Mouse (Mus musculus) R1 (cell line): ENCODE data around the gene Mbnl1.
A peak's percentile ranks its signal among the peaks of the same experiment; 100 is the strongest.
"Not testable (repeated sequence)": the region's sequence is repeated elsewhere in the genome, so short reads cannot be mapped to it uniquely, and the experiment has no call there.

Experiments used
- DNase-seq: peaks from one replicate; pipeline ENCODE4 v3.0.0-alpha.2; 2018; ENCODE audit warnings: low read depth, low spot score

Gene Mbnl1

GRCm38 (mm10) chr3:60472681-60473177, at the start of gene Mbnl1:
TSS of gene Mbnl1 (plus strand) at chr3:60472830.
- no peak for DNase-seq

GRCm38 (mm10) chr3:60424148-60424547, 48.5 kb upstream of the Mbnl1 start:
- no peak for DNase-seq

GRCm38 (mm10) chr3:60429049-60429448, 43.6 kb upstream of the Mbnl1 start:
- no peak for DNase-seq

GRCm38 (mm10) chr3:60437254-60437653, 35.4 kb upstream of the Mbnl1 start:
- peak; percentile 32 for DNase-seq

GRCm38 (mm10) chr3:60437678-60438232, 34.9 kb upstream of the Mbnl1 start:
- DNase-seq = no peak

GRCm38 (mm10) chr3:60438715-60439114, 33.9 kb upstream of the Mbnl1 start:
- no peak for DNase-seq

GRCm38 (mm10) chr3:60461828-60462521, 10.7 kb upstream of the Mbnl1 start:
- no peak for DNase-seq

GRCm38 (mm10) chr3:60468667-60469066, 4.0 kb upstream of the Mbnl1 start:
- DNase-seq = not testable (repeated sequence)

GRCm38 (mm10) chr3:60469170-60469805, 3.3 kb upstream of the Mbnl1 start:
- DNase-seq = not testable (repeated sequence)

- no peak for DNase-seq
Observed at GRCm38 (mm10) chr3:60472011-60472680, 484 bp upstream of the Mbnl1 start.

- no peak for DNase-seq
Observed at GRCm38 (mm10) chr3:60473861-60474653, 1.4 kb downstream of the Mbnl1 start.

- DNase-seq = no peak
Observed at GRCm38 (mm10) chr3:60474654-60474972, 2.0 kb downstream of the Mbnl1 start.

- no peak for DNase-seq
Observed at GRCm38 (mm10) chr3:60475055-60475454, 2.4 kb downstream of the Mbnl1 start.

GRCm38 (mm10) chr3:60476751-60477255, 4.2 kb downstream of the Mbnl1 start:
- DNase-seq = no peak

- no peak for DNase-seq
Observed at GRCm38 (mm10) chr3:60478433-60478832, 5.8 kb downstream of the Mbnl1 start.

- DNase-seq = no peak
Observed at GRCm38 (mm10) chr3:60480716-60481115, 8.1 kb downstream of the Mbnl1 start.

GRCm38 (mm10) chr3:60481740-60482399, 9.2 kb downstream of the Mbnl1 start:
- no peak for DNase-seq

- DNase-seq = no peak
Observed at GRCm38 (mm10) chr3:60483305-60483704, 10.7 kb downstream of the Mbnl1 start.

- no peak for DNase-seq
Observed at GRCm38 (mm10) chr3:60485987-60486712, 13.5 kb downstream of the Mbnl1 start.

- DNase-seq = no peak
Observed at GRCm38 (mm10) chr3:60486713-60487170, 14.1 kb downstream of the Mbnl1 start.
